Mouse (Mus musculus) small intestine, adult 2 months (tissue): ENCODE measurements at regions not wholly inside any gene's neighbourhood (a gene's known extent, or its start where the extent isn't known, plus 50 kb on each side); places are given as distances from the start of the nearest gene placed in this dataset.

Experiments used
- H3K27ac ChIP-seq: fragments of 200-500 bp; 2 replicates; pipeline ENCODE4 v1.5.1; 2012; ENCODE audit warnings: low read depth, low read length, control low read depth, inconsistent platforms; ENCODE audit not compliant: insufficient read depth
- H3K27me3 ChIP-seq: fragments of 200-500 bp; 2 replicates; pipeline ENCODE4 v1.6.1; 2012; ENCODE audit warnings: mild to moderate bottlenecking, moderate library complexity, low read length, inconsistent platforms; ENCODE audit not compliant: control insufficient read depth, insufficient read depth
- H3K36me3 ChIP-seq: fragments of 200-500 bp; 2 replicates; pipeline ENCODE4 v1.6.1; 2012; ENCODE audit warnings: mild to moderate bottlenecking, low read length, control low read depth, inconsistent platforms; ENCODE audit not compliant: control insufficient read depth, insufficient read depth
- H3K4me1 ChIP-seq: fragments of 200-500 bp; 2 replicates; pipeline ENCODE4 v1.6.1; 2012; ENCODE audit warnings: low read length, inconsistent platforms, mixed read lengths; ENCODE audit not compliant: control insufficient read depth, insufficient read depth, insufficient read length
- H3K4me3 ChIP-seq: fragments of 200-500 bp; 2 replicates; pipeline ENCODE4 v1.5.1; 2012; ENCODE audit warnings: low read depth, mild to moderate bottlenecking, control low read depth, inconsistent platforms, low read length, moderate library complexity
- CTCF ChIP-seq: fragments of 200-500 bp; IDR thresholded peaks from 2 replicates; pipeline ENCODE4 v1.5.1; 2012; ENCODE audit warnings: low read depth, mild to moderate bottlenecking, control low read depth, inconsistent platforms, low read length, moderate library complexity, mixed read lengths; ENCODE audit not compliant: insufficient replicate concordance, insufficient read length; ENCODE audit errors: extremely low read depth
- POLR2A ChIP-seq: fragments of 200-500 bp; IDR thresholded peaks from 2 replicates; pipeline ENCODE4 v1.6.1; 2012; ENCODE audit warnings: low read depth, mild to moderate bottlenecking, control low read depth, inconsistent platforms, low read length, moderate library complexity
- WGBS: fragments of 180-500 bp; shearing (Covaris S2); methylation state at CpG from one replicate; pipeline ENCODE4 v1.1.7; 2018; 5-methylcytosine and 5-hydroxymethylcytosine counted together

- TF ChIP-seq POLR2A: no peak
- TF ChIP-seq CTCF: no peak
- no peaks in the 10 kb centered on the region for H3K36me3 ChIP-seq
Measured at GRCm38 (mm10) chr8:102978161-102978581, 192.7 kb upstream of the Cdh11 start.

DNA sequence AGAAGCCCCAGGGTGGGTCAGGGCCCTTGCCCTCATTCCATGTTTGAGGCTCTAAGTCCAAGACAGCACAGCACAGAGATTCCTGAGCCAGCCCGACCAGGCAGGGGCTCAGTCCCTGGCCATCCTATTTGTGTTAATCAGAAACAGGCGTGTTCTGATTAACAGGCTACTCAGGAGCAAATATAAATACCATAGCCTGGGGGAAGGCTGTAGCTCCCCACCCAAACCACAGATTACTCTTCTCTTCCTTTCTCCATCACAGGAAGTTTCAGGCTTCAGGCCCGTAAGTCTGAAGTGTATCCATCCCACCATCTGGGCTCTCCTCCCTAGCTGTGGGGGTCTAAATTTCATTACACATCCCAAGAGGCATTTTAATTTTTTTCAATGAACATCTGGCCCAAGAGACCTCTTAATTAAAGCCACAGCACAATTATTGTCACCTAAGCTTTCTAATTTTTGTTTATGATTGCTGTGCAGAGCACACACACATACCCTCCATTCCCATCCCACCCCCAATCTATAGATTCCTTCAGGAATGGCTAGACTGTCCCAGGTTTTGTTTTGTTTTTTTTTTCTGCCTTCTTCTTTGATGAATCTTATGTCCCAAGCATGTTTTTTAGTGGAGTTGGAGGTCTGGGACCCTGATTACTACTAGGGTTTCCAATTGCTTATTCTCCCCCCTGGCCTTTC, 197.9 kb upstream of the Cdh11 start:
- no peak for TF ChIP-seq POLR2A
- no peak for TF ChIP-seq CTCF
- no peaks in the 10 kb centered on the region for H3K4me1 ChIP-seq
- 44% methylated on average over 3 of the region's 3 CpGs for WGBS

More at GRCm38 (mm10) chr8:102978161-102978581, 192.7 kb upstream of the Cdh11 start:
- Histone ChIP-seq H3K27me3 (no peaks in the 10 kb centered on the region), H3K4me3 (no peak overlapping the region), H3K4me1 (no peaks in the 10 kb centered on the region), H3K27ac (no peak overlapping the region)
- WGBS: 75% methylated on average over 7 of the region's 7 CpGs

GRCm38 (mm10) chr8:102983910-102984225, 198.4 kb upstream of the Cdh11 start:
- TF ChIP-seq POLR2A (no peak), CTCF (no peak)
- no peak overlapping the region for H3K4me3 ChIP-seq
- H3K27me3 ChIP-seq: no peaks in the 10 kb centered on the region
- no peaks in the 10 kb centered on the region for H3K36me3 ChIP-seq
- H3K27ac ChIP-seq: no peak overlapping the region
- 57% methylated on average over 3 of the region's 3 CpGs for WGBS
- H3K4me1 ChIP-seq: no peaks in the 10 kb centered on the region

More for the DNA sequence above, 197.9 kb upstream of the Cdh11 start:
- no peaks in the 10 kb centered on the region for H3K27me3 ChIP-seq
- H3K4me3 ChIP-seq: no peak overlapping the region
- no peak overlapping the region for H3K27ac ChIP-seq
- no peaks in the 10 kb centered on the region for H3K36me3 ChIP-seq

DNA sequence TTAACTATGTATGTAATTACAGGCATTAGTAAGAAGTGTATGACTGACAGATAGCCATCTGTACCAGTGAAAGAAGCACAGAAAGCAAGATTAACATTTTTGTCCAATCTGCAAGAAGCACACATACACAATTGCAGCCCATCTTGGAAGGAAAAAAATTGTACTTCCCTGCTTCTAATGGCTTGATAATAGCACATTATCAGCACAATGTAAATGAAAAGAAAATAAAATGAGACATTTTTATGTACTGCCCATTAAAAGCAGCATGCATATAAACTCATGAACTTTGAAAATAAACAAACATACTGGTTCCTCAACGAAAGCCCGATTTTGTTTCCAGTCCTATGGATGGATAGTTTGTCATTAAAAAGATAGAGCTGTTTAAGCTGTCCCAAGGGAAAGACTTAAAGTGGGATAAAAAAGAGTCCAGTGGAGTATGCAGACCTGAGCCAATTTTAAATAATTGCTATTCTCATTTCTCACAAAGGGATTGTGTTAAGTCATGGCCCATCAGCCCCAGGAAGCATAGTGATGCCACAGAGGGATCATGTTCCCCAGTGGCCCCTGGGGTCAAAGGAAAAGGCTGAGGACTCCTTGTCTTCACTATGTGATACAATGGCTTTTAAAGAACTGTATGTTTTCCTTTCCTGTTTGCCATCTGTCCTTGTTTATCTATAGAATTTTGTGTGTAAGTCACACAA, 222.0 kb upstream of the Cdh11 start:
- 68% methylated on average over 2 of the region's 2 CpGs for WGBS
- TF ChIP-seq POLR2A: no peak
- no peak for TF ChIP-seq CTCF
- H3K4me1 ChIP-seq: no peaks in the 10 kb centered on the region

DNA sequence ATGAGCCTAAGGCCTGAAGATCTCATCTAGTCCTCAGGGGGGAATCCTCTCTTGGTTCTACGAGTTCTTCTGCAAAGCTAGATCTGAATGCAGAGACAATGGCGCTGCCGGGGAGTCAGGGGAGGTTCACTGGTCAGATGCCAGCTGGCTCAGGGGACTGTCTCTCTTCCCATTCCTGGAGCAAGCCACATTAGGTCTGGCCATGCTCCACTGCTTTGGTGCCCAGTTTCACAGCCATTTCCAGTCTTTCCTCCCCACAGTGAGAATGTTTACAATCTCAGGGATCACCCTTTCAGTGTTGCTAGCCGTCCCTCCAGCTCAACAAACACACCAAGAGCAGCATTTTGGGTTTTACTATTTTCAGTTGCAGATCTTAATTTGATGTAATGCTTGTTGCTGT, 233.7 kb upstream of the Cdh11 start:
- Histone ChIP-seq H3K36me3 (no peaks in the 10 kb centered on the region), H3K27ac (no peak overlapping the region), H3K27me3 (no peaks in the 10 kb centered on the region), H3K4me3 (no peak overlapping the region), H3K4me1 (no peaks in the 10 kb centered on the region)
- WGBS: 59% methylated on average over 4 of the region's 4 CpGs
- TF ChIP-seq CTCF: no peak
- no peak for TF ChIP-seq POLR2A

More for the DNA sequence above, 222.0 kb upstream of the Cdh11 start:
- Histone ChIP-seq H3K36me3 (no peaks in the 10 kb centered on the region), H3K27ac (no peak overlapping the region), H3K27me3 (no peaks in the 10 kb centered on the region), H3K4me3 (no peak overlapping the region)

- Histone ChIP-seq H3K4me1 (no peaks in the 10 kb centered on the region), H3K36me3 (no peaks in the 10 kb centered on the region), H3K27me3 (no peaks in the 10 kb centered on the region), H3K4me3 (no peak overlapping the region), H3K27ac (no peak overlapping the region)
- TF ChIP-seq CTCF: no peak
- TF ChIP-seq POLR2A: no peak
- 49% methylated on average over 1 of the region's 1 CpGs for WGBS
Measured at GRCm38 (mm10) chr8:103023237-103023636, 237.8 kb upstream of the Cdh11 start.

GRCm38 (mm10) chr8:103031708-103032107, 246.3 kb upstream of the Cdh11 start:
- Histone ChIP-seq H3K36me3 (no peaks in the 10 kb centered on the region), H3K27me3 (no peaks in the 10 kb centered on the region), H3K27ac (no peak overlapping the region), H3K4me1 (no peaks in the 10 kb centered on the region), H3K4me3 (no peak overlapping the region)
- 59% methylated on average over 1 of the region's 1 CpGs for WGBS
- TF ChIP-seq CTCF (no peak), POLR2A (no peak)
